Mouse (Mus musculus) B cell, adult 2 months (primary cell): ENCODE data around the gene Fam69b.
A peak's percentile ranks its signal among the peaks of the same experiment; 100 is the strongest.

Experiments used
- DNase-seq, 2 experiments: peaks; one replicate each; pipeline ENCODE4 v3.0.0; 2022

The Fam69b gene

DNA sequence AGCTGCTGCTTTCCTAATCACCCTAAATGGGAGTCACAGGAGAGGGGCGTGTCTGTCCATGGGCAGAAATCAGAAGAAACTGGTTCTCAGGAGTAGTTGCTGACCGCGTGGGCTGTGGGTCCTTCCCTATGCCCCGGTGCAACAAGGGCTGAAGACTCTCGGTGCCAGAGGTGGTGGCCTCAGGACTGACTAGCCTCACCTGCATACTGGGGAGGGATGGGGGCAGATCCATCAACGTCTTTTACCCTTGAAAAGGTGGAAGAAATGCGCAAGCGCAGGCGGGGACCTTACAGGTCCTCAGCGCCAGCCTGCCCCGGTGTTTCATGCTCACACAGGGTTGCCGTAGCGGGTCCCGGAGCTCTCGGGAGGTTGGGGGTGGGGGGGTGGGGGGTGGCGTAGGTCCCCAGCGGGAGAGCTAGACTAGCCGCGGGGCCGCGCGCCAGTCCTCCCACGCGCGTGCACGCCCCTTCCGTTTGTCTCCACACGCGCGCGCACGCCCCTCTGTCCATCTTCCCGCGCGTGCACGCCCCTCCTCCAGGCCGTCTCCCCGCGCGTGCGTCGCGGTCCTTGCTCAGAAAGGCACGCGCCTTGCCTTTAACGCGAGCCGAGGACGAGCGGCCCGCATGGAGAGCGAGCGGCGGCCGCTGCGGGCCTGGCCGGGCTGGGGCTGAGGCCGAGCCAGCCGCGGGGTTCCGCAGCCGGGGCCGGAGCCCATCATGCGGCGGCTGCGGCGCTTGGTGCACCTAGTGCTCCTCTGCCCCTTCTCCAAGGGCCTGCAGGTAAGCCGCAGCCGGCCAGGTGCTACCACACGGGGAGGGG, at the start of gene Fam69b:
Fam69b (plus strand) TSS at position 537 of the 819 bp plus-strand sequence.
- DNase-seq: peak; percentile 38 to 53

DNA sequence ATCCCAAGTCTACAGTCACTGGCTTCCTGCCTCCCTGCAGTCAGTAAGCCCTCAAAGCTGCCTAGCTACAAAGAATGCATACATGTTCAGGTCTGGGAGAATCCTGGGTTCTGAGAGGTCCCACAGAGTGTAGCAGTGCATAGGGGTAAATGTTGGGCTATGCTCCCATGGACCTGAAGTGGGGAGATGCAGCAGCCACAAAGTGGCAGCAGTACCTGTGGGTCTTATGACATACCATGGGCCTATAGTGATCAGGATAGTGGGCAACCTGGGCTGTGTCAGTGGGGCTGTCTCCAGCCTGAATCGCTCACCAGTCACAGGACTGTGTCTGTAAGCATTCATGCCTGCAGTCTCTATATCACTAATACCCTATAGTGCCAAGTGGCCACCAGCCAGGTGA, 48.5 kb upstream of the Fam69b start, which contains the start of gene Egfl7:
Egfl7 (plus strand) TSS at position 301 of the 400 bp plus-strand sequence.
- DNase-seq: no peak

DNA sequence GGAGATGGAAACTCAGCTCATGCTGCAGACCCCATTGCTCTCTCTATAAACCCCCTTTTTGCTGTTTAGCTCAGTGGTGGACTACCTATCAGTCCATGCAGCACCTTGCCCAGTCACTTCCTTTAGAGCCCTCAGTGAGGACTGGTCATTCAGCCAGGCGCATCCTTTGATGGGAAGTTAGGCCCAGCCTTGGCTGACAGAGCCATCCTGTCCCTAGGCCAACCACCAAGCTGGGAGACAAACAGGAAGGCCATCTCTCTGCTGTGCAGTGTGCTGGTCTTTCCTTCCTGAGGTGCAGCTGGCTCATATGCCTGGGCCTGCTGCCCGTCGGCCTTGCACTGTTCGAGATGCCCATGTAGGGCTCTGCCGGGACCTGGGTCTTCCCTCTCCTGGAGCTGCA, 47.5 kb upstream of the Fam69b start:
- no peak for DNase-seq

DNA sequence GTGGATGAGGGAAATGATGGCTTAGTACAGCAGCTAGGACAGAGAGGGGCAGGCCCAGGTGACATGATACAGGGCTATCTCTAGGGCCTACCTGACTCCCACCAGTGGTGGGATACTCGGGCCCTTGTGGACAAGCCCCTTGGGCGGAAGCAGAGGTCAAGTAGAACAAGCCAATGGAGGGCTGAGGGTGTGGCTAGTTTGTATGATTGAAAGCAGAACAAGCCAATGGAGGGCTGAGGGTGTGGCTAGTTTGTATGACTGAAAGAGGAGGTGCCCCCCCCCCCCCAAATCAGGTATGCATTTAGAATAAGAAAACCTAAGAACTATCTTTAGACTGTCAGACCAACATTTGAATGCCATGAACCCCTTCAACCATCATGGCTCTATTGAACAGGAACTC, 46.1 kb upstream of the Fam69b start:
- peak in 1 of 2 experiments; percentile 23 for DNase-seq

DNA sequence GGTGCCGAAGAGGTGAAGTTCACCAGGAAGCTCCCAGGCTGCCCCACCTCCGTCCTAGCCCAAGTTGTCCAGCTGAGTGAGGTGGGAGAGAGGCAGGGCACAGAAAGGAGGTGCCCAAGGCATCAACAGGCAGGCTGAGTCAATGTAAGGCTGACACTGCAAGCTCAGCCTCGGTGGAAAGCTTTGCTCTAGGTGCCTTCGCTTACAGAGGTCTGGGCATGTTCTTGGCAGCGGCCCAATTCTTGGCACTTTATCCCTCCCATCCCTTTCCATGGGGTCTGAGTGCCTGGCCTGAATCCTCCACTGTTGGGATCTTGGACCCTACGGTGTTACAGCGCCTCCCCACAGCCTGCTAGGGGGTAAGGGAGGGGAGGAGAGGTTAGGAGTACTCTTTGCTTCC, 45.5 kb upstream of the Fam69b start:
- DNase-seq: no peak

DNA sequence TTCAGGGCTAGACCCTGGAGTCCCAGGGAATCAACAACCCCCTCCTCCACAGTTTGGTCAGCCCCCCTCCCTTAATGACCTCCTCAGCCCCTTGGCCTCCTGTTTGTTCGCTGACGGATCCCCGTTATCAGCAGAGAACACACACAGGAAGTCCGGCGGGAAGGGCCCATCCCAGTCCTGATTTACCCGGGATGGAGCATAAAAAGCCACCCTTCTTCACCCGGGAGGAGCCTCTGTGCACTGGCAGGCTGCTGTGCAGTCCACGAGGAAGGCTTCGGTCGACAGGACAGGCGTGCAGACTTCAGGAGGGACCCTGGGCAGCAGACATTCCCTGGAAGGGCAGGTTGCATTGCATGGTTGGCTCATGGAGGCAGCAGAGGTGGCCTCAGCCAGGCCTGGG, 44.6 kb upstream of the Fam69b start:
- DNase-seq: no peak

DNA sequence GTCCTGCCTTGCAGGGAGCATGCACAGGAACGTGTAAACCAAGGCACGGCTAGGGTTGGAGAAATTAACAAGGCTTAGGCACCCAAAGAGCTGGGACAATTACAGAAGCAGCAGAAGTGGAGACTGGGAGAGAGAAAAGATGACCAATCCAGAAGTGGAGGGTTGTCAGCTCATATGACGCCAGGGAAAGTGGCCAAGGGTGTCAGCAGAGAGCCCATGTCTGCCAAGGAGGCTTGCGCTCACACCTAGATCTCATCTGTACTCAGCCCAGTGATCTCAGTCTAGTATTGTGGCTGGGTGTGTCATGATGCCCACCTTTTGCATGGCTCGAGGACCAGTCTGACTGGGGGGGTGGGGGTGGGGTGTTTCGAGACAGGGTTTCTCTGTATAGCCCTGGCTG, 42.5 kb upstream of the Fam69b start:
- DNase-seq: no peak

DNA sequence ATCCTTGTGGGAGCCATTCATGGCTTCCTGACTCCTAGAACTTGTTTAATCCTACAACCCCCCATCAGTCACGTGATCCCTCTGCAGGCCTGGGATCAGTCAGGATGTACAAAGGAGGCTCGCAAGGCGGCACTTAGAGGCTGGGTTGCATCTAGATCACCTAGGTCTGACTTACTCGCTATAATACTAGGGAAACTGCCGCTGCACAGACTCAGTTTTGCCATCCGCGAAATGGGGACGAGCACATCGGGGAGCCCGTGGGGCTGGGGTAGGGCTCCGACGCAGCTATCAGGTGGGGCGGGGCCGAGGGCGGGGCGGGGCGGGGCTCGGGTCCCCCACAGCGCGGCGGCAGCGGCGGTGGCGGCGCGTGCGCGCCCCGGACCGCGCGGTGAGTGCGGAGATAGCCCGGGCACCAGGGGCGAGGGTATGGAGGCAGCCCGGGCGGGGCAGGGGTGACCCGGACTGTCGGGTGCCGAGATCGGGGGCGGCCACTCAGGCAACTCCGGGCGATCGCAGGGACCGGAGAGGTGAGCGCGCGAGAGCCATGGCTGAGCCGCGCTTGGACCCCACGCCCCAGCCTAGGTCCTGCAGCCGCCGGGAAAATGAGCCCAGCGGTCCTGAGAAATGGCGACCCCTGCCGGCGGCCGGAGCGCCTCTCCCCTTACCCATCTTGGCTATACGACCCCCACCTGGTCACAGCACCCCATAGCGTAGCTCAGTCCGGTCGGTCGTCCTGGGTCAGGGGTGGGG, 41.8 kb upstream of the Fam69b start, which contains the start of gene Gm20532:
Gm20532 (plus strand) TSS at position 346 of the 750 bp plus-strand sequence.
- DNase-seq: peak; percentile 57 to 58

DNA sequence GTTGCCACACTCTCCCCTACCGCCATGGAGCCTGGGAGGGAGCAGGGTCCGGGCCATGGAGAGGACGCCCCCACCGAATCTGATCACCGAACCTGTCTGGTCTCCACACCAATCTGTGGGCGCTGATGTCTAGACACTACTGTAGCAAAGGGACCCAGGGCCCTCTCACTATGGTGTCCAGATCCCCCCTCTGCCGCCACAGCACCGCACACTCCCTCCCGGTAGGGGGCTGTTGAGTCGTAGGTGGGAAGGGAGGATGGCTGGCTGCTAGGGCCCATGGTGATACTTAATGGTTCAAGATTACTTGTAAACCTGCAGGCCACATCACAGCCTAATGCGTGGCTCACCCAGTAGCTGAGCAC, 41.2 kb upstream of the Fam69b start:
- DNase-seq: peak; percentile 48 to 51

DNA sequence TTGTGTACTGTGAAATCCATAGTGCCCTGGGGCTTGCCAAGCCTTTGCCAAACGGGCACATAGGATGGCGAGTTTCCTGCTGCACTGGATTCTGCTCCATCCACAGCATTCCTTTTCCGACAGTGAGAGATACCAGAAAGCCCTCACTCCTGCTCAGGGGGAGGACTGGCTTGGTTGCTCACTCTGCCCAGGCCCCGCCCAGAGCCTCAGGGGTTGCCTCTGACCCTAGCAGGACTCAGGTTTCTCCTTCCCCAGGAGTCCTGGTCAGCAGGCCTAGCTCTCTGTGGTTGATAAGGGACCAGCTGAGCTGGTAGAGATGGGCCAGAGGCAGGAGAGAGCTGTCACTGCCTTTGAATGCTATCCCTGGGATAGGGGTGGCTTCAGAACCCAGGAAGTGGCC, 39.7 kb upstream of the Fam69b start:
- no peak for DNase-seq

DNA sequence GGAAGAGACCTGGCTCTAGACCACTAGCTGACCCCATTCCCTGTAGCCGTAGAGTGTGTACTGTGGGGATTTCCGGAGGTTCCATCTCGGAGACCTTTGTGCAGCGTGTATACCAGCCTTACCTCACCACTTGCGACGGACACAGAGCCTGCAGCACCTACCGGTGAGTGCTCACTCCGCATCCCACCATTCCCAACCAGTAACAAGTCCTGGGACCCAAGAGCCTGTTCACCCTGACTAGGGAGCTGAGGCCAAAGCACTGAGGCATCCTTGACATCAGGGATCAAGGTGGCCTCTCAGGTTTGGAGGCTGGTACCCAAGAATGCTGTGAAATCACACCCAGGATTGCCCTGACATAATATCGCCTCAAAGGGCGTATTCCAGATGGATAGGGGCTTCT, 39.0 kb upstream of the Fam69b start:
- no peak for DNase-seq

DNA sequence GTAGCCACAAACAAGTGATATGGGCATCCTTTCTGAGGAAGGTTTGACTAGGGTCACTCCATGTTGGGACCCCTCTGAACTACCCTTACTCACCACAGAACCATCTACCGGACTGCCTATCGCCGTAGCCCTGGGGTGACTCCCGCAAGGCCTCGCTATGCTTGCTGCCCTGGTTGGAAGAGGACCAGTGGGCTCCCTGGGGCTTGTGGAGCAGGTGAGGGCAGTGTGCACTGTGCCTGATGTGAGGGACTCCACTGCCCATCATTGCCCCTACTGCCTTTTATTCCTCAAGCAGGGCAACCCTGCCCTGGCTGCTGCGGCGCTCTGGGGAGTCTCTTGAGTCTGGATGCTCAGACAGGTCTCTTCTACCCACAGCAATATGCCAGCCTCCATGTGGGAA, 38.0 kb upstream of the Fam69b start:
- DNase-seq: no peak

DNA sequence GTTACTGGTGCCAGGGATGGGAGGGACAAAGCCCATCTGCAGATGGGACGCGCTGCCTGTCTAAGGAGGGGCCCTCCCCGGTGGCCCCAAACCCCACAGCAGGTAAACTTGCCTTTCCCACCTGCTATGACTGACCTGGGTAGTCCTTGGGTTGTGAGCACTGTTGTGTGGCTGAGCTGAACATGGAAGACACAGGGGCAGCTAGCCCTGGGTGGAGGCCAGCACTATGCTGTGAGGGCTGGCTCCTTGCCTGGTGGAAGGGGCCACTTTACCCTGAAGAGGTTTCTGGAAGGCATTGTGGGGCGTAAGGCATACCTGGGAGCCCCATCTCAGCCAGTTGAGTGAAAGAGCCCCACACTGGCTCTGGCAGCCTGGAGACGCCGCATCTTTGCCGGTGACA, 37.3 kb upstream of the Fam69b start:
- DNase-seq: no peak

DNA sequence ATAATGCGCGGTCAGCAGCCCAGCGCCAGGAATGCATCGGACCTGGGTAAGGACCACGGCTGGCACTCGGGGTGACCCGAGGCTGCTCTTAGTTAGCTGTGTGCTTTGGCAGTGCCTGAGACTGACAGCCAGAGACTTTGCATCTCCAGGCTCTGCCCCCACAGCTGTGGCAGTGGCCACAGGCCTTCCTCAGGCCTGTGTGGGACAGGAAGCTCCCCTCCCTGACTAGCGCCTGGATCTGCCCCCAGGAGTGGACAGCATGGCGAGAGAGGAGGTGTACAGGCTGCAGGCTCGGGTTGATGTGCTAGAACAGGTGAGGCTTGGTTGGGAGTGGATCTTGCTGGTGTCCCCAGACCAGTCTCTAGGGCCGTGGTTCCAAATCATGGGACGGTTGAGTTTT, 36.8 kb upstream of the Fam69b start:
- no peak for DNase-seq

DNA sequence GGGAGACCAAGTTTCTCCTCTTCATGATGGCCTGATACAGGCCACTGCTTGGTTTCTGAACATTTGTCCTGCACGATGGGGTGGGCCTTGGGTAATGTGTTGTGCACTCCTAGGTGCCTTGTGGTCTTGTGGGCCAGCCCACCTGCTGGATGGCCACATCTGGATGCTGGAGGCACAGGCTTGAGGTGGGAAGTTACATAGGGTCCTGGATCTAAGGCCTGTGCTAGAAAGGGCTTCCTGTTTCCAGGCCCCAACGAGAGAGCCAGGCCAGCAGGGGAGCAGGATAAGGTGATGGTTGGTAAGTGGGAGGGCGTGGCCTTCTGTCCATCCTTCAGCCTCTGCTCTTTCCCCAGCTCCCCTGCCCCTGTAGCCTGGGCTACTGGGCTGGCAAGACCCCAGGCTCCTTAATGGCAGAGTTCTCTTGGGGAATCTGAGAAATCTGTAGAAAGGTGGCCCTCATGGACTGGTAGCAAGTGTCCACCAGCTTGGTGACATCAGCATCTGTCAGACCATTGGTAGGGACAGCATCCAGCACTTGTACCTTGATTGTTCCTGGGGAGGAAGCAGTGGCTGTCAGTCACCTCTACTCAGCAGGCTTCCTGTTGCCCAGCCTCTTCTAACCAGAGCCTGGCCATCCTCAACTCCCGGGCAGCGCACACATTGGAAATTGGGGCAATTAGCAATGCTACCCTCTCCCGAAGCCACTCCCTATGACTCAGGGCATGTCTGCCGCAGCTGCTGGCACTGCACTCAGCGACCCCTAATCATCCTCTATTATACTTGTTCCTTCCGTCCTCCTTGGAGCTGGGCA, 34.8 kb upstream of the Fam69b start:
- no peak for DNase-seq

DNA sequence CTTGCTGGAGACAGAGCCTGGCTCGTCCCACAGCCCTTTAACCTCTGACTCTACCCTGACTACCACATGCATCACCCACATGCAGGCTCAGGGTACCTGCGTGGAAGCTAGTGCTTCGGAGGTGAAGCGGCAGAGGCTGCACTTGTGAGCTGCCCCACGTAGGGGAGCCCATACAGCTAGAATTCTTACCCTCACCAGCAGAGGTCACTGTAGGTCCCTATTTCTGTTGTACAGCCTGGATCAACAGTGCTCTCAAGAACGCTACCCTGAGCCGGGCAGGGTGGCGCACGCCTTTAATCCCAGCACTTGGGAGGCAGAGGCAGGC, 34.3 kb upstream of the Fam69b start:
- peak; percentile 79 to 83 for DNase-seq

DNA sequence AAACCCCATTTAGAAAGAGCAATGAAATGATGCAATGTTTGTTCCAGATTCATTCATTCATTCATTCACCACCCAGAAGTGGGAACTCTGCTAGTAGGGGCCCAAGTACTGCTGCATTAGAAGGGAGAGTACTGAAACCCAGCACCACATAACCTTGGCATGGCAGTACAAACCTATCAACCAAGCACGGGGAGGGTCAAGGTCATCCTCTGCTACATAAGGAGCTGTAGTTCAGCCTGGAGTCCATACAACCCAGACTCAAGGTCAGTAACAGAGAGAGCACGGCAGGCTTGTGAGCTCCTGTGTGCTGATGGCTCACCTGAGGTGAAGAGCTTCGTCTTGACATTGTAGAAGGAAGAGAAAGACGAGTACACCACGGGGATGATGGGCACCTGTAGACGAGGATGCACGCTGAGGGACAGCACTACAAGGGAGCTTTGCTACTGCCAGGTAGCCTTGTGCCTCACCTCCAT, 33.8 kb upstream of the Fam69b start:
- no peak for DNase-seq

DNA sequence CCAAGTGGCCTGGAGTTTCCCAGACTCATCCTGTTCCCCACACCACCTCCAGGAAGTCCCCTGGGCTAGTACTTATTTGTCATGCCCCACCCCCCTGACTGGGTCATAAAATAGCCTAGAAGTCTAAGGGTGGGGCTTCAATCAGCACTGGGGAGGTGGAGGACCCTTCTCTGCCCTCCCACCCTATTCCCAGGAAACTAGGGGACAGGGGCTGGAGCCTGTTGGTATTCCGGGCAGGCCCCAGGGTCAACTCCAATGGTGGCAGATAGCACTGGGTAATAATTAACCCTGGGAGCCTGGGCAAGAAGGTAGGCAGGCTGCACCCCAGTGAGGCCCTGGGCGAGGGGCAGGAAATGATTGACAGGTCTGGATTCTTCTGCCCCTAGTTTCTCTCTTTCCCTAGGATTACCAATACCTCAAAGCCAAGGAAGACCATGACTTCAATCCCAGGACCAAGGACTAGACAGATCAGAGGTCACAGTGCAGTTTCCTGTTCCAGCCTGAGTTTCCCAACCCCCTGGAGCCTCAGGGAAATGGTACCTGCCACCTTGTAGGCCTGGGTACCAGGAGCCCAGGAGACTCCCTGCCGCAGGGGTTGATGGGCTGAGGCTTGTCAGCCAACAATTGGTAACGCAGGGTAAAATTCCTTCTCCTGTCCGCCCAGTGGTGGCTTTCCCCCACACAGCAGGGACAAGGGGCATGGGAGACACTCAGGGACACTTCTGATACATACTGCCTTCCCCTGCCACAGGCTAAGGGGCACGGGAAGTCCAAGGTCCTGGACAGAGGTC, 33.1 kb upstream of the Fam69b start:
- DNase-seq: no peak

DNA sequence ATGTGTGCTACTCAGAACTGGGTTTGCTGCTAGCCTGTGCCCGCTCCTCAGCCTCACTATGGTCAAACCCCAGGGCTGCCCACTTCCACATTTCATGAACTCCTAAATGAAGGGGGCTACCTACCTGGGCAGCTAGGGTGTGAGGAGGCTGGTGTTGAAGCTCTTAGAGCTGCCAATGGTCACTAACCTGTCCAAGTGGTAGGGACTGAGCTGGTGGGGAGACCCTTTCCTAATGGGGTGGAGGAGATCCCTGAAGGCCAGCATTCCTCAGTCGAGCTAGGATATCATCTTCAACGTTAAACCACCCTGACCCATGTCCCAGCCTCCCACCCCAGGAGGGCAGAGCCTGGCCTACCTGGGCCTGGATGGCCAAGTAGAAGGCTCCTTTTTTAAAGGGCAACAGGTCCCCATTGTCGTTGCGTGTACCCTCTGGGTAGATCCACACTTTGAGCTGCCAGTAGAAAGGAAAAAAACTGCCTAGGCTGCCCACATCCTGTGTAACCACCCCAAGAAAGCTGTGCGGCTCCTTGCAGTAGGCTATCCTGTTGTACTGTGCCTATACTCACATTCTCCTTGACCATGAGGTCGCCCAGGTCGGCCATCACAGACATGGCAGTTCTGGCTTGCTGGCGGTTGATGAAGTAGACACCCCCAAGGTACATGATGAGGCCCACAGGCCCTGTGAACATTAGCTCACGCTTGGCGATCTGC, 32.4 kb upstream of the Fam69b start:
- DNase-seq: no peak

DNA sequence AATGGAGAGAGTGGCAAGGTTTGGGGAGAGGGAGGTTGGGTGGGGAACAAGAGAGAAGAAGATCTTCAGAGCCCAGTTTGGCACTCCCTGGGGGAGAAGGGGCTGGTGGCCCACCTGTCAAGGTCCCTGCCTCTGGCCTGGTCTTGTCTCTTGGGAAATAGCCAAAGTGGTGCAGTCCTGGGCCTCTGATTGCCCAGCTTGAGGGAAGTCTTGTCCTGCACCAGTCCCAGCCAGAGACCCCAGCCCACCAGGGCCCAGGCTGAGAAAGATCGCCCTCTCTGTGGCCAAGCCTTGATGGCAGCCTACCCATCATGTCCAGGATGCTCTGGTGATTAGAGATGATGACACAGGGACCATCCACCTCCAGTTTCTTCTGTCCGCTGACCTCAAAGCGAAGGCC, 31.4 kb upstream of the Fam69b start:
- DNase-seq: no peak

DNA sequence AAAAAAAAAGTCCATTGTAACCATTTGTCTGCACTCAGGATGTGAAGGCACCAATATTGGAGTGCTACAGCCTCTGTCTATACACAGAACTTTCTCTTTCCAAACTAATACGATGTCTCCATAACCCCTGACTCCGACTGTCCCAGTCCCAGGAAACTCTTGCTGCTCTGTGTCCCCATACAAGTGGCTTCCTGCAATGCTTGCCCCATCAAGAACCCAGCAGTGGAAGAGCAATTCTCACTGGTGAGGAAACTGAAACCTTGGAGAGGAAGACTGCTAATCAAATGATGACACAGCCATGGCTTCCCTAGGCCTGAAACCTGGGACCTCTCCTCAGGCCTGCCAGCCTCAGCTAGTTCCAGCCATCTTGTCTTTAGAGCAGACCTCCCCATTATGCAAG, 30.4 kb upstream of the Fam69b start:
- DNase-seq: no peak

DNA sequence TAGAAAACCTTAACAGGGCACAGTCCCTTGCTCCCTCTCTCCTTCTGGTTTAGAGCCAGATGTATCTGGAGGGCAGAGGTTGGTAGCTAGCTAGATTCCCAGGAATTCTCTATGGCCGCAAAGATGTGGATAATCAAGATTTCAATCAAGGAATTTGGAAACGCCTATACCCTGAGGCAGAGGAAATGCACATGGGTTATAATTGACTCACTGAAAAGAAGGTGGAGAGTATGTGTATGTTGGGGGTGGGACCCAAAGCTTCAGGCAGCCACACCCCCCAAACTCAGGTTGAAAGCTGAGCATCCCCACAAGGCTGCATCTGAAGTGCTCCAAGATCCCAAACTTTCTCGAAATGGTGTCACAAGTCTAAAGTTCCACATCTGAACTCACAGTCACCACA, 29.8 kb upstream of the Fam69b start:
- DNase-seq: no peak
